Mouse (Mus musculus): Measurements from ENCODE around the gene Nxf1. TPM values are rescaled to one million over a fixed set of nuclear protein-coding genes. Genes with fewer than 3 reads are reported as not detected.

Gene Nxf1
- polyA plus RNA-seq, 1 experiment from 2014 or later, result 150 TPM

- peaks cover 4% of the 10 kb centered on the region for H3K4me1 ChIP-seq (ENCODE audit: control insufficient read depth, insufficient read depth, low read length)
- peak within 1 kb of the TSS; percentile 74 for H3K4me2 ChIP-seq (ENCODE audit: low read depth, low read length)
- no peaks in the 10 kb centered on the region for H3K9me3 ChIP-seq (replicated peaks; ENCODE audit: control insufficient read depth, low read length)
- ATAC-seq (ENCODE audit: insufficient read depth, low FRiP score), result peak; percentile 91
- H3K27ac ChIP-seq (ENCODE audit: low read length), result peak within 1 kb of the TSS; percentile 66
- peaks cover 11% of the 10 kb centered on the region for H3K36me3 ChIP-seq (ENCODE audit: control insufficient read depth, insufficient read depth, low read length)
- under 1% methylated on average over 32 of the region's 32 CpGs for WGBS
- no peaks in the 10 kb centered on the region for H3K27me3 ChIP-seq (ENCODE audit: control insufficient read depth, insufficient read depth, low read length)
- H3K4me3 ChIP-seq (replicated peaks; ENCODE audit: low read length), result peak within 1 kb of the TSS; percentile 94
- H3K9ac ChIP-seq (ENCODE audit: low read length), result peak within 1 kb of the TSS; percentile 92
Observed at GRCm38 (mm10) chr19:8735389-8736159, 21.3 kb upstream of the Nxf1 start, which contains the start of gene Wdr74. Wdr74 (plus strand) TSS chr19:8735827.

GRCm38 (mm10) chr19:8736160-8736467 is 20.8 kb upstream of the Nxf1 start:
- Histone ChIP-seq H3K9me3 (replicated peaks; ENCODE audit: control insufficient read depth, low read length) (no peaks in the 10 kb centered on the region), H3K27me3 (ENCODE audit: control insufficient read depth, insufficient read depth, low read length) (no peaks in the 10 kb centered on the region), H3K4me3 (replicated peaks; ENCODE audit: low read length) (peak overlapping the region; percentile 94), H3K36me3 (ENCODE audit: control insufficient read depth, insufficient read depth, low read length) (peaks cover 11% of the 10 kb centered on the region), H3K4me2 (ENCODE audit: low read depth, low read length) (peak overlapping the region; percentile 74), H3K9ac (ENCODE audit: low read length) (peak overlapping the region; percentile 92), H3K27ac (ENCODE audit: low read length) (peak overlapping the region; percentile 30), H3K4me1 (ENCODE audit: control insufficient read depth, insufficient read depth, low read length) (peaks cover 8% of the 10 kb centered on the region)
- peak; percentile 6; the same call in 1 of the 2 replicates for ATAC-seq (ENCODE audit: insufficient read depth, low FRiP score)
- 1% methylated on average over 11 of the region's 11 CpGs for WGBS

GRCm38 (mm10) chr19:8738911-8739310 is 18.0 kb upstream of the Nxf1 start:
- no peak for ATAC-seq (ENCODE audit: insufficient read depth, low FRiP score)
- Histone ChIP-seq H3K9ac (ENCODE audit: low read length) (no peak overlapping the region), H3K9me3 (replicated peaks; ENCODE audit: control insufficient read depth, low read length) (no peaks in the 10 kb centered on the region), H3K36me3 (ENCODE audit: control insufficient read depth, insufficient read depth, low read length) (peaks cover 17% of the 10 kb centered on the region), H3K4me3 (replicated peaks; ENCODE audit: low read length) (no peak overlapping the region), H3K4me2 (ENCODE audit: low read depth, low read length) (no peak overlapping the region), H3K4me1 (ENCODE audit: control insufficient read depth, insufficient read depth, low read length) (peaks cover 14% of the 10 kb centered on the region), H3K27ac (ENCODE audit: low read length) (no peak overlapping the region), H3K27me3 (ENCODE audit: control insufficient read depth, insufficient read depth, low read length) (no peaks in the 10 kb centered on the region)
- 88% methylated on average over 7 of the region's 7 CpGs for WGBS

GRCm38 (mm10) chr19:8739646-8740045 is 17.2 kb upstream of the Nxf1 start:
- H3K27me3 ChIP-seq (ENCODE audit: control insufficient read depth, insufficient read depth, low read length), result no peaks in the 10 kb centered on the region
- WGBS, result 94% methylated on average over 6 of the region's 6 CpGs
- H3K9ac ChIP-seq (ENCODE audit: low read length), result no peak overlapping the region
- H3K27ac ChIP-seq (ENCODE audit: low read length), result no peak overlapping the region
- peaks cover 14% of the 10 kb centered on the region for H3K4me1 ChIP-seq (ENCODE audit: control insufficient read depth, insufficient read depth, low read length)
- ATAC-seq (ENCODE audit: insufficient read depth, low FRiP score), result no peak
- H3K36me3 ChIP-seq (ENCODE audit: control insufficient read depth, insufficient read depth, low read length), result peaks cover 18% of the 10 kb centered on the region
- no peak overlapping the region for H3K4me2 ChIP-seq (ENCODE audit: low read depth, low read length)
- no peaks in the 10 kb centered on the region for H3K9me3 ChIP-seq (replicated peaks; ENCODE audit: control insufficient read depth, low read length)
- H3K4me3 ChIP-seq (replicated peaks; ENCODE audit: low read length), result no peak overlapping the region

GRCm38 (mm10) chr19:8740603-8741002 is 16.3 kb upstream of the Nxf1 start, which contains the start of gene 1700092M07Rik:
1700092M07Rik (plus strand) TSS chr19:8740718.
- H3K27ac ChIP-seq (ENCODE audit: low read length), result peak within 1 kb of the TSS; percentile 98
- H3K4me1 ChIP-seq (ENCODE audit: control insufficient read depth, insufficient read depth, low read length), result peaks cover 14% of the 10 kb centered on the region
- no peaks in the 10 kb centered on the region for H3K9me3 ChIP-seq (replicated peaks; ENCODE audit: control insufficient read depth, low read length)
- H3K4me2 ChIP-seq (ENCODE audit: low read depth, low read length), result peak within 1 kb of the TSS; percentile 59
- peaks cover 24% of the 10 kb centered on the region for H3K36me3 ChIP-seq (ENCODE audit: control insufficient read depth, insufficient read depth, low read length)
- no peak for ATAC-seq (ENCODE audit: insufficient read depth, low FRiP score)
- H3K9ac ChIP-seq (ENCODE audit: low read length), result peak within 1 kb of the TSS; percentile 82
- H3K4me3 ChIP-seq (replicated peaks; ENCODE audit: low read length), result peak within 1 kb of the TSS; percentile 81
- WGBS, result 62% methylated on average over 14 of the region's 14 CpGs
- H3K27me3 ChIP-seq (ENCODE audit: control insufficient read depth, insufficient read depth, low read length), result no peaks in the 10 kb centered on the region

GRCm38 (mm10) chr19:8741243-8741869 is 15.5 kb upstream of the Nxf1 start, which contains the start of gene Stx5a:
Stx5a (plus strand) TSS chr19:8741413.
- H3K4me1 ChIP-seq (ENCODE audit: control insufficient read depth, insufficient read depth, low read length), result peaks cover 14% of the 10 kb centered on the region
- peak; percentile 97 for ATAC-seq (ENCODE audit: insufficient read depth, low FRiP score)
- WGBS, result under 1% methylated on average over 36 of the region's 36 CpGs
- peak within 1 kb of the TSS; percentile 79 for H3K4me2 ChIP-seq (ENCODE audit: low read depth, low read length)
- H3K36me3 ChIP-seq (ENCODE audit: control insufficient read depth, insufficient read depth, low read length), result peaks cover 24% of the 10 kb centered on the region
- peak within 1 kb of the TSS; percentile 81 for H3K4me3 ChIP-seq (replicated peaks; ENCODE audit: low read length)
- no peaks in the 10 kb centered on the region for H3K9me3 ChIP-seq (replicated peaks; ENCODE audit: control insufficient read depth, low read length)
- peak within 1 kb of the TSS; percentile 98 for H3K27ac ChIP-seq (ENCODE audit: low read length)
- H3K9ac ChIP-seq (ENCODE audit: low read length), result peak within 1 kb of the TSS; percentile 82
- no peaks in the 10 kb centered on the region for H3K27me3 ChIP-seq (ENCODE audit: control insufficient read depth, insufficient read depth, low read length)

- 11% methylated on average over 14 of the region's 14 CpGs for WGBS
- no peaks in the 10 kb centered on the region for H3K27me3 ChIP-seq (ENCODE audit: control insufficient read depth, insufficient read depth, low read length)
- no peak for ATAC-seq (ENCODE audit: insufficient read depth, low FRiP score)
Observed at GRCm38 (mm10) chr19:8742176-8742575, 14.7 kb upstream of the Nxf1 start.

GRCm38 (mm10) chr19:8745382-8745781 is 11.5 kb upstream of the Nxf1 start:
- Histone ChIP-seq H3K27ac (ENCODE audit: low read length) (no peak overlapping the region), H3K9ac (ENCODE audit: low read length) (no peak overlapping the region), H3K9me3 (replicated peaks; ENCODE audit: control insufficient read depth, low read length) (no peaks in the 10 kb centered on the region), H3K4me2 (ENCODE audit: low read depth, low read length) (no peak overlapping the region), H3K4me3 (replicated peaks; ENCODE audit: low read length) (no peak overlapping the region), H3K4me1 (ENCODE audit: control insufficient read depth, insufficient read depth, low read length) (peaks cover 12% of the 10 kb centered on the region), H3K36me3 (ENCODE audit: control insufficient read depth, insufficient read depth, low read length) (peaks cover 43% of the 10 kb centered on the region), H3K27me3 (ENCODE audit: control insufficient read depth, insufficient read depth, low read length) (no peaks in the 10 kb centered on the region)
- ATAC-seq (ENCODE audit: insufficient read depth, low FRiP score), result no peak
- WGBS, result 100% methylated on average over 1 of the region's 1 CpGs

More at GRCm38 (mm10) chr19:8742176-8742575, 14.7 kb upstream of the Nxf1 start:
- Histone ChIP-seq H3K4me1 (ENCODE audit: control insufficient read depth, insufficient read depth, low read length) (peaks cover 14% of the 10 kb centered on the region), H3K4me3 (replicated peaks; ENCODE audit: low read length) (peak overlapping the region; percentile 81), H3K9me3 (replicated peaks; ENCODE audit: control insufficient read depth, low read length) (no peaks in the 10 kb centered on the region), H3K4me2 (ENCODE audit: low read depth, low read length) (peak overlapping the region; percentile 79), H3K27ac (ENCODE audit: low read length) (peak overlapping the region; percentile 98), H3K36me3 (ENCODE audit: control insufficient read depth, insufficient read depth, low read length) (peaks cover 29% of the 10 kb centered on the region), H3K9ac (ENCODE audit: low read length) (peak overlapping the region; percentile 82)

- WGBS, result 69% methylated on average over 2 of the region's 2 CpGs
- ATAC-seq (ENCODE audit: insufficient read depth, low FRiP score), result no peak
- no peak overlapping the region for H3K27ac ChIP-seq (ENCODE audit: low read length)
- H3K27me3 ChIP-seq (ENCODE audit: control insufficient read depth, insufficient read depth, low read length), result no peaks in the 10 kb centered on the region
- peaks cover 7% of the 10 kb centered on the region for H3K4me1 ChIP-seq (ENCODE audit: control insufficient read depth, insufficient read depth, low read length)
- no peak overlapping the region for H3K4me2 ChIP-seq (ENCODE audit: low read depth, low read length)
- no peak overlapping the region for H3K9ac ChIP-seq (ENCODE audit: low read length)
- no peaks in the 10 kb centered on the region for H3K9me3 ChIP-seq (replicated peaks; ENCODE audit: control insufficient read depth, low read length)
- no peak overlapping the region for H3K4me3 ChIP-seq (replicated peaks; ENCODE audit: low read length)
- H3K36me3 ChIP-seq (ENCODE audit: control insufficient read depth, insufficient read depth, low read length), result peaks cover 41% of the 10 kb centered on the region
Observed at GRCm38 (mm10) chr19:8747368-8747767, 9.5 kb upstream of the Nxf1 start.
